Mouse (Mus musculus) kidney, embryonic 15.5 days (tissue): ENCODE data around the gene Gosr2. TPM values are rescaled to one million over a fixed set of nuclear protein-coding genes. Genes with fewer than 3 reads are reported as not detected.

ENCODE experiments used
- ATAC-seq: fragments of 200-750 bp; cut with Nextera tagmentation; replicated peaks from 2 replicates; pipeline ENCODE4 v1.8.0; 2017; ENCODE audit warnings: moderate TSS enrichment; ENCODE audit not compliant: low FRiP score
- H3K27ac ChIP-seq: fragments of 300-500 bp; sonication (generic); 2 replicates; pipeline ENCODE4 v1.5.1; 2015; ENCODE audit warnings: mild to moderate bottlenecking, inconsistent platforms
- H3K27me3 ChIP-seq: fragments of 300-500 bp; sonication (generic); 2 replicates; pipeline ENCODE4 v1.6.1; 2015; ENCODE audit warnings: inconsistent platforms
- H3K36me3 ChIP-seq: fragments of 300-500 bp; sonication (generic); 2 replicates; pipeline ENCODE4 v1.6.1; 2015; ENCODE audit warnings: inconsistent platforms
- H3K4me1 ChIP-seq: fragments of 300-500 bp; sonication (generic); 2 replicates; pipeline ENCODE4 v1.6.1; 2015; ENCODE audit warnings: inconsistent platforms
- H3K4me2 ChIP-seq: fragments of 300-500 bp; sonication (generic); 2 replicates; pipeline ENCODE4 v1.6.1; 2015; ENCODE audit warnings: moderate library complexity, mild to moderate bottlenecking, inconsistent platforms
- H3K4me3 ChIP-seq: fragments of 300-500 bp; sonication (generic); replicated peaks from 2 replicates; pipeline ENCODE4 v1.5.1; 2015; ENCODE audit warnings: mild to moderate bottlenecking, inconsistent platforms
- H3K9ac ChIP-seq: fragments of 300-500 bp; sonication (generic); 2 replicates; pipeline ENCODE4 v1.6.1; 2015; ENCODE audit warnings: mild to moderate bottlenecking, inconsistent platforms
- H3K9me3 ChIP-seq: fragments of 300-500 bp; sonication (generic); replicated peaks from 2 replicates; pipeline ENCODE4 v1.6.1; 2016; ENCODE audit warnings: inconsistent platforms
- WGBS: fragments of 180-500 bp; shearing (Covaris S2); methylation state at CpG from one replicate; pipeline ENCODE4 v1.1.7; 2015; ENCODE audit warnings: mixed read lengths; 5-methylcytosine and 5-hydroxymethylcytosine counted together
- polyA plus RNA-seq: library from polyadenylated mRNA; unstranded; fragments of >200 nt; fragmentation: Nextera tagmentation; extraction: Ambion mirVana; gene quantifications from 2 replicates; pipeline ENCODE4 v1.2.1, GENCODE M21; 2015

The Gosr2 gene
- polyA plus RNA-seq, 1 experiment from 2014 or later, result 83.9 TPM

DNA sequence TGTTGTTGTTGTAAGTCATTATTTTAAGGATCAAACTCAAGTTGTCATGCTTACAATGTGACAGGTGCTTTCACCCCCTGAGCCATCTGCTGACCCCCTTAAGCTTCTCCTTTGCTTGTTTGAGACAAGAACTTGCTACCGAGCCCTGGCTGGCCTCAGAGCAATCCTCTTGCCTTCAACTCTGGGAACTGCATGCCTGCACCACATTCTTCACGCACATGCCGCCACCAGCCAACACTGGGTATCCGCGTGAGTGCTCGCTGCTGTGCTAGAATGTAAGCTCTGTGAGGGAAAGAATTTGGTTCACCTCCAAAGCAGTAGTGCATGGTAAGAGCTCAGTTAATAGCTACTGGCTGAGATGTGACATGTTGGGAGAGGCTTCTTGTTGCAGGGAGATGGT lies 61.4 kb downstream of the Gosr2 start:
- no peak overlapping the region for H3K4me3 ChIP-seq
- H3K36me3 ChIP-seq, result no peaks in the 10 kb centered on the region
- no peak overlapping the region for H3K9ac ChIP-seq
- no peak overlapping the region for H3K27ac ChIP-seq
- ATAC-seq, result no peak
- H3K27me3 ChIP-seq, result peaks cover 29% of the 10 kb centered on the region
- no peaks in the 10 kb centered on the region for H3K4me1 ChIP-seq
- no peaks in the 10 kb centered on the region for H3K9me3 ChIP-seq
- no peak overlapping the region for H3K4me2 ChIP-seq
- WGBS, result 82% methylated on average over 6 of the region's 6 CpGs

GRCm38 (mm10) chr11:103635481-103635880 lies 62.2 kb downstream of the Gosr2 start:
- 71% methylated on average over 3 of the region's 3 CpGs for WGBS
- no peaks in the 10 kb centered on the region for H3K9me3 ChIP-seq

GRCm38 (mm10) chr11:103634806-103635205 lies 62.9 kb downstream of the Gosr2 start:
- no peaks in the 10 kb centered on the region for H3K4me1 ChIP-seq
- ATAC-seq, result no peak
- no peaks in the 10 kb centered on the region for H3K9me3 ChIP-seq
- no peak overlapping the region for H3K9ac ChIP-seq
- 86% methylated on average over 7 of the region's 7 CpGs for WGBS
- H3K4me2 ChIP-seq, result no peak overlapping the region
- H3K27me3 ChIP-seq, result peaks cover 15% of the 10 kb centered on the region
- no peak overlapping the region for H3K27ac ChIP-seq
- no peaks in the 10 kb centered on the region for H3K36me3 ChIP-seq
- no peak overlapping the region for H3K4me3 ChIP-seq

More at GRCm38 (mm10) chr11:103635481-103635880, 62.2 kb downstream of the Gosr2 start:
- H3K27me3 ChIP-seq, result peaks cover 22% of the 10 kb centered on the region
- H3K4me1 ChIP-seq, result no peaks in the 10 kb centered on the region
- no peaks in the 10 kb centered on the region for H3K36me3 ChIP-seq
- no peak overlapping the region for H3K4me2 ChIP-seq
- no peak overlapping the region for H3K9ac ChIP-seq
- no peak overlapping the region for H3K4me3 ChIP-seq
- no peak for ATAC-seq
- H3K27ac ChIP-seq, result no peak overlapping the region

- H3K4me3 ChIP-seq, result no peak overlapping the region
- ATAC-seq, result no peak
- WGBS, result 81% methylated on average over 23 of the region's 23 CpGs
These were observed 70.2 kb downstream of the Gosr2 start for GRCm38 (mm10) chr11:103627453-103627852.

More at GRCm38 (mm10) chr11:103627453-103627852, 70.2 kb downstream of the Gosr2 start:
- Histone ChIP-seq H3K9ac (no peak overlapping the region), H3K9me3 (no peaks in the 10 kb centered on the region), H3K27ac (no peak overlapping the region), H3K4me1 (no peaks in the 10 kb centered on the region), H3K27me3 (peaks cover 2% of the 10 kb centered on the region; the same call in 1 of the 2 replicates), H3K4me2 (no peak overlapping the region), H3K36me3 (no peaks in the 10 kb centered on the region)

Other genes with a start within 250 kb of the Gosr2 start
- gene Lrrc37a, start 193.3 kb downstream of the Gosr2 start, polyA plus RNA-seq, result not detected in 2 replicates
- not detected in 2 replicates for gene Gm884, start 76.8 kb downstream of the Gosr2 start, polyA plus RNA-seq
- not detected in 2 replicates for gene Lyzl6, start 59.0 kb downstream of the Gosr2 start, polyA plus RNA-seq
- gene Rprml, start 48.3 kb downstream of the Gosr2 start, polyA plus RNA-seq, result not detected in 2 replicates
- gene Wnt9b, start 51.9 kb upstream of the Gosr2 start, polyA plus RNA-seq, result 7.2 and 7.7 TPM in 2 replicates
- 0.19 and 0.21 TPM in 2 replicates for gene Wnt3, start 76.3 kb upstream of the Gosr2 start, polyA plus RNA-seq